Mouse (Mus musculus) heart, postnatal 36 days (tissue): ENCODE measurements at regions not wholly inside any gene's neighbourhood (a gene's known extent, or its start where the extent isn't known, plus 50 kb on each side); places are given as distances from the start of the nearest gene placed in this dataset.

Experiments
- DNase-seq, 2 experiments: peaks; one replicate each; pipeline ENCODE4 v3.0.0; 2021 to 2022
- intact Hi-C: fragments of 180-260 bp; cut with DNase I; formaldehyde crosslinking; loops from one replicate; pipeline ENCODE4 v1.15.1; 2025

DNA sequence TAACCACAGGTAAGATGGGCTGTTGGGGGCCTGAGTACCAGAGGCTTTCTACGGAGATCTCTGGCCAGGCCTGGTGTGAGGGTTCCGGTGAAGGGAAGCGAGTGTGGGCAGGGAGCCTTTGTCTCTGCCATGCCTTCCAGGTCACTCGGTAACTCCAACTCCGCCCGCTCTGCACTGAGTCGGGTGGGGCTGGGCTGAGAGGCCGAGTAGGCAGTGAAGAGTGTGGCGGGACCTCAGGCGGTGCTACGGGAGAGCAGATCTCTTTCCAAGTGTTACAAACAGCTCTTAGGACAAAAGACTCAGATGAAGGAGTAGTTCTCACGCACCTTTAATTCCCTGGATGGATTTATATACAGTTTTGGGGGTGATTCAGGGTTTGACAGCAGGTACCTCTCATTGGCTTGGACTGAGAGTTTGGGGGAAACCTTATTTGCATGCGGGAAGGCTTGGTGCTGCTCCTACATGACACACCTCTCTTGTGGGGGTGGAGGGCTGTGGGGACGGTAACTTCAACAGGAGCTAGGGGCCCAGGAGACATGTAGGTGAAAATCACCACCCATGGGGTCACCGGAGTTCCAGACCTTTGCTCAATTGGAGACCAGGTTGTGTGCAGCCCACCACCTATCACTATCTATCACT is 54.7 kb upstream of the Ralgps2 start:
- intact Hi-C loops, result no loop called here
- no peak for DNase-seq

DNA sequence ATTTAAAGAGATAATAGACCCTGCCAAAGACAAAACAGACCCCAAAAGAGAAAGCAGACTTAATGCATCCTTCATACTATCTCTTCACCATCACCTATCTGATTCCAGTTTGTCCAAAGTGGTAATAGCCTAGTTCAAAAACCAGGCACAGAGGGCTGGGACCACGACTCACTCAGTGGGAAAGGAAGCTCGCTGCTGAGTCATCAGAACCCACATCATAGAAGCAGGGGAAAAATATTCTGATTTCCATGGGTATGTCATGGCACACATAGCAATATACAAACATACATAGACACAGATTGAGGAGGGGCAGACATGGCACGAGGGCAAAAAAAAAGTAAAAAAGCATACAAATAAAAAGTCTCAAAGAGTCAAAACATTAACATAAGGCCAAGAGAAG is 53.7 kb upstream of the Ralgps2 start:
- no peak for DNase-seq
- intact Hi-C loops, result no loop called here

GRCm38 (mm10) chr1:156992536-156992935 is 53.1 kb upstream of the Ralgps2 start:
- DNase-seq, result no peak
- intact Hi-C loops, result no loop called here

DNA sequence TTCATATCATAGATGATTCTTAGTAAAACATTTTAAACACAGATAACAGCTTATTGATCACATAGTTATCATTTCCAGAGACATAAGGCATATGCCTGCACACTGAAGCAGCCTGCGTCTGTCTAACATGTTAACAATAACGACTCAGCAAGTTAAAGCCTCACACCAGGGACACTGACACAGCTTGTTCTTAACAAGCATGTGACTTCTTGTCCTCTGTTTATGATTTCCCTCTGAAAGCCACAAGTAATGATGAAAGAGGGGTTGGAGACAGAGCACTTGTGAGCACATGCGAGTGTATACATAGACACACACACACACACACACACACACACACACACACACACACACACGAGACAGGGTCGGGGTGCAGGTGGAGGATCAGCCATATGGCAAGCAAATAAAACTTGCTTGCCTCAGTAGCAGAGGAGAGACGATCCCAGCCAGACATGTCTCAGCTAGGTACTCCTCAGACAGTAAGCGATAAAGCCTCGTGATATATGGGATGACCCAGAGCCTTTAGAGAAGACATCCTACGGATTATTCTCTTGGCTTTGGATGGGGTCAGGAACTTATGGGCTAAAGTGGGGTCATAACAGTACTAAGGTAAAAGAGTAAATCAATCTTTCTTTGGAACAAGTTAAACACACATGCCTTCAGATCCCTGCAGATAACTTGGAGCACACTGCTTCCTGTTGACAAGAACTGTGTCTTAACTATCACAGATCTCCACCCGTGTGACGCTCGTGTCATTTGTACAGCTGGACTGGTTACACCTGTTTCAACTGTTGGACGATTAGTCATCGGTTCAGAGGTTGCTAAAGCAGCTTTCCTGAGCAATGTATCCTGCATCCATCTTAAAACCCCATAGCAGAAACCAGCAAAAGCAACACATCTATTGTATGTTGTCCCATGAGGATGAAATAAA is 51.4 kb upstream of the Ralgps2 start:
- intact Hi-C loops, result no loop called here
- DNase-seq, result no peak

DNA sequence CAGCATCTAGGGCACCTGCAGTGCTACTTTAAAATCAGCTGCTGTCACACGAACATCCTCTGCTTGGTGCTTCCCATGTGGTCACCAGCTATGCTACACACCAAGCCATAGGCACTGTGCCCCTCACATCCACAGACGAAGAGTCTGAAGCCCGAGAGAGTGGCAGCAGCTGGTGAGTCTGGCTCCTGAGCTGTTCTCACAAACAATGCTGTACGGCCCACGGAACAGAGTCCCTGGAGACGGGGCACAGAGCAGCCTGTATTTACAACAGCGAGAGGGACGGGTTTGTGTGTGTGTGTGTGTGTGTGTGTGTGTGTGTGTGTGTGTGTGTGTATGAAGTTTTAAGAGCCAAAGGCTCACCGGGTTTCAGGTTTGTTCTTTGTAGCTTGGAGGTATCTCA is 50.7 kb upstream of the Ralgps2 start:
- intact Hi-C loops, result no loop called here
- no peak for DNase-seq

DNA sequence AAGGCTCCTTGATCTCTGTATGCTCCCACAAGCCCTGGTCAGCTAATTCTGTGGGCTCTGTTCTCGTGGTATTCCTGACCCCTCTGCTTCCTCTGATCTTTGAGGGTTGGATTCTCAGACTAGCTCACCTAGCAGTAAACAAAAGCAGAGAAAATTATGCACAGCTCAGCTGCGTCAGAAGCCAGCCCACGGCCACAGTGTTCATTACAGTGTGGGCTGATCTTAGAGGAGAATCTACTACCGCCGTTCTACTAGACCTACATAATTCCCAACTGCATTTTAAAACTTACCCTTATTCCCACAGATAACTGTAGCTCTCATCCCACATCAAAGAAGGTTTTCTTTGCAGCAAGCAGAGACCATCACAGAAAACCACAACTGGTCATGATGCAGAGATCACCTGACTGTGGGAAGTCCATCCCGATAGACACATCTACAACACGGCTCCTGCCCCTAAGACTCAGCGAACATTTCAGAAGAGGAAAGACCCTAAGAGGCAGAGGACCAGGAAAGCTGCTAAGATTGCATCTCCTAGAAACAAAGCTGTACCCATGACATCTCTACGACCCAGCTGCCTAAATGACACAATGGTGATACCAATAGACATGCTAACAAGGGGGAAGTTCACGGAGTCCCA is 49.8 kb upstream of the Ralgps2 start:
- DNase-seq, result no peak
- intact Hi-C loops, result no loop called here
